Mouse (Mus musculus): ENCODE results near the gene Gm3409.
"Not testable (repeated sequence)": the region's sequence is repeated elsewhere in the genome, so short reads cannot be mapped to it uniquely, and the experiment has no call there.

The Gm3409 gene

DNA sequence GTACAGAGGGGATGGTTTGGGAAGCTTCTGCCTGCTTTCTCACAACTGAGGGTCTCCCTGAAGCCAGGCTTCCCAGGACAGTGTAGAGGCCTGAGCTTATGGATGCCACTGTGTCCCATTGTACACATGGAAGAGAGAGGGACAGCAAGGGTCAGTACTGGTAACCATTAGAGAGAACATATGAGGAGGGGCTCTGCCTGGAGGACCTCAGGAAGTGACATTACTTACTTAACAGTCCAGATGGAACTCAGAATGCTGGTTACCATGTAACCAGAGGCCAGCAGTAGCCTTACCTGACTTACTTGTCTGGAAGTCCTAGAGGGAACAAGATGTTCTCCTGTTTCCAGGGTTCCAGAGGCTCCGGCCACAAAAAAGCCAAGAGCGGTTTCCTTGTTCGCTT lies at the start of gene Gm3409:
Gene Gm3409, plus strand, starts transcription at position 301 of the 400 bp plus-strand sequence.
- not testable (repeated sequence) for DNase-seq (ENCODE audit: low spot score)

DNA sequence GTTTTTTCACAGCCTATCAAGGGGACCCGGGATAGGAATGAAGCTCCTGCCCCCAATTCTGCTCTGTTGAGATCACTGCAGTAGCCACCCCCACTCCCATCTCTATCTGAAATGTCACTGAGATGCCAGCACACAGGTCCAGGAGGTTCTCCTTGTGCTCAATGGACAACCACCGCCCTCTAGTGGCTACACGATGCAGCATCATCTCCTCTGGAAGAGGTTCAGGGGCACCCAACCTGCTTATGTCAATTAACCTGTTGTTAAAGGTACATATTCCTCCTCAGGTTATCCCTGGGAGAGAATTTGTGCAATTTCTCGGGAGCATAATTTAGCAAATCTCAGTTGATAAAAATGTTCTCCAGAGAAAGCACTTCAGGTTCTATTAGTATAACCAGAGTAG lies 48.5 kb upstream of the Gm3409 start:
- DNase-seq (ENCODE audit: low spot score), result not testable (repeated sequence)

DNA sequence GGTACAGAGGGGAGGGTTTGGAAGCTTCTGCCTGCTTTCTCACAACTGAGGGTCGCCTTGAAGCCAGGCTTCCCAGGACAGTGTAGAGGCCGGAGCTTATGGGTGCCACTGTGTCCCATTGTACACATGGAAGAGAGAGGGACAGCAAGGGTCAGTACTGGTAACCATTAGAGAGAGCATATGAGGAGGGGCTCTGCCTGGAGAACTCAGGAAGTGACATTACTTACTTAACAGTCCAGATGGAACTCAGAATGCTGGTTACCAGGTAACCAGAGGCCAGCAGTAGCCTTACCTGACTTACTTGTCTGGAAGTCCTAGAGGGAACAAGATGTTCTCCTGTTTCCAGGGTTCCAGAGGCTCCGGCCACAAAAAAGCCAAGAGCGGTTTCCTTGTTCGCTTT lies 46.4 kb upstream of the Gm3409 start, which contains the start of gene Gm6370:
Gene Gm6370, plus strand, starts transcription at position 301 of the 400 bp plus-strand sequence.
- DNase-seq (ENCODE audit: low spot score), result not testable (repeated sequence)

DNA sequence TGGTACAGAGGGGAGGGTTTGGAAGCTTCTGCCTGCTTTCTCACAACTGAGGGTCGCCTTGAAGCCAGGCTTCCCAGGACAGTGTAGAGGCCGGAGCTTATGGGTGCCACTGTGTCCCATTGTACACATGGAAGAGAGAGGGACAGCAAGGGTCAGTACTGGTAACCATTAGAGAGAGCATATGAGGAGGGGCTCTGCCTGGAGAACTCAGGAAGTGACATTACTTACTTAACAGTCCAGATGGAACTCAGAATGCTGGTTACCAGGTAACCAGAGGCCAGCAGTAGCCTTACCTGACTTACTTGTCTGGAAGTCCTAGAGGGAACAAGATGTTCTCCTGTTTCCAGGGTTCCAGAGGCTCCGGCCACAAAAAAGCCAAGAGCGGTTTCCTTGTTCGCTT lies 35.3 kb upstream of the Gm3409 start, which contains the start of gene 4930449I24Rik:
Gene 4930449I24Rik, plus strand, starts transcription at position 301 of the 400 bp plus-strand sequence.
- not testable (repeated sequence) for DNase-seq (ENCODE audit: low spot score)

DNA sequence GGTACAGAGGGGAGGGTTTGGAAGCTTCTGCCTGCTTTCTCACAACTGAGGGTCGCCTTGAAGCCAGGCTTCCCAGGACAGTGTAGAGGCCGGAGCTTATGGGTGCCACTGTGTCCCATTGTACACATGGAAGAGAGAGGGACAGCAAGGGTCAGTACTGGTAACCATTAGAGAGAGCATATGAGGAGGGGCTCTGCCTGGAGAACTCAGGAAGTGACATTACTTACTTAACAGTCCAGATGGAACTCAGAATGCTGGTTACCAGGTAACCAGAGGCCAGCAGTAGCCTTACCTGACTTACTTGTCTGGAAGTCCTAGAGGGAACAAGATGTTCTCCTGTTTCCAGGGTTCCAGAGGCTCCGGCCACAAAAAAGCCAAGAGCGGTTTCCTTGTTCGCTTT lies 23.6 kb upstream of the Gm3409 start, which contains the start of gene Gm3402:
Gene Gm3402, plus strand, starts transcription at position 301 of the 400 bp plus-strand sequence.
- DNase-seq (ENCODE audit: low spot score), result not testable (repeated sequence)

DNA sequence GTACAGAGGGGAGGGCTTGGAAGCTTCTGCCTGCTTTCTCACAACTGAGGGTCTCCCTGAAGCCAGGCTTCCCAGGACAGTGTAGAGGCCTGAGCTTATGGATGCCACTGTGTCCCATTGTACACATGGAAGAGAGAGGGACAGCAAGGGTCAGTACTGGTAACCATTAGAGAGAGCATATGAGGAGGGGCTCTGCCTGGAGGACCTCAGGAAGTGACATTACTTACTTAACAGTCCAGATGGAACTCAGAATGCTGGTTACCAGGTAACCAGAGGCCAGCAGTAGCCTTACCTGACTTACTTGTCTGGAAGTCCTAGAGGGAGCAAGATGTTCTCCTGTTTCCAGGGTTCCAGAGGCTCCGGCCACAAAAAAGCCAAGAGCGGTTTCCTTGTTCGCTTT lies 11.9 kb upstream of the Gm3409 start, which contains the start of gene Gm3404:
Gene Gm3404, plus strand, starts transcription at position 301 of the 400 bp plus-strand sequence.
- not testable (repeated sequence) for DNase-seq (ENCODE audit: low spot score)

DNA sequence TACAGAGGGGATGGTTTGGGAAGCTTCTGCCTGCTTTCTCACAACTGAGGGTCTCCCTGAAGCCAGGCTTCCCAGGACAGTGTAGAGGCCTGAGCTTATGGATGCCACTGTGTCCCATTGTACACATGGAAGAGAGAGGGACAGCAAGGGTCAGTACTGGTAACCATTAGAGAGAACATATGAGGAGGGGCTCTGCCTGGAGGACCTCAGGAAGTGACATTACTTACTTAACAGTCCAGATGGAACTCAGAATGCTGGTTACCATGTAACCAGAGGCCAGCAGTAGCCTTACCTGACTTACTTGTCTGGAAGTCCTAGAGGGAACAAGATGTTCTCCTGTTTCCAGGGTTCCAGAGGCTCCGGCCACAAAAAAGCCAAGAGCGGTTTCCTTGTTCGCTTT lies 18.4 kb downstream of the Gm3409 start, which contains the start of gene Gm3415:
Gene Gm3415, plus strand, starts transcription at position 301 of the 400 bp plus-strand sequence.
- not testable (repeated sequence) for DNase-seq (ENCODE audit: low spot score)

DNA sequence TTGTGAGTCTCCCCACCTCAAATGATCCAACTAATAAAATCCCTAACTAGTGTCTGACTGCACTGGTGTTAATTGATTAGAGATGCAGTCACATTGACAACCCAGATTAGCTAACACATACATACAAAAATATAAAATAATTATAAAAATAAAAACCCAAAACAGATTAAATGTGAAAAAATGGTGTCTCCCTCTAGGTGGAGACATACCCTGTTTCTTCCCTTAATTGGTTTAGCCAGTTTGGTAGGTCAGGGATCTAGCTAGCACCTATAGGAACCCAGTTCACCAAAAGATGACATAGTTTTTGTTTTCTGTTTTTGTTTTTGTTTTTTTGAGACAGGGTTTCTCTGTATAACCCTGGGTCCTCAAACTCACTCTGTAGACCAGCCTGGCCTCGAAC lies 26.8 kb downstream of the Gm3409 start:
- no peak for DNase-seq (ENCODE audit: low spot score)

DNA sequence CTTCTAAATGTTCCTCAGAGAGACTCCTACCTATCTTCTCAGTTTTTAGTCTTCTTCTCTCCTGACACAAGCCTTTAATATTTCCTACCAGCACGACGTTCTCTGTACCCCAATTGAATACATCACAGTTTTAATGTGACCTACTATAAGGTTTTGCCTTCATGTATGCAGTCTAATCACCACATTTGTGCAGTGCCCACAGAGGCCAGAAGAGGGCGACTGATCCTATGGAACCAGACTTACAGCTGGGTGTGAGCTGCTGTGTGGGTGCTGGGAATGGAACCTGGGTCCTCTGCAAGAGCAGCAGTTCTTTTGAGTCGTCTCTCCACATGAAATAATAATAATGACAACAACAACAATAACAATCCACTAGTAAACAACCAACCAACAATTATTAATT lies 29.6 kb downstream of the Gm3409 start:
- no peak for DNase-seq (ENCODE audit: low spot score)

DNA sequence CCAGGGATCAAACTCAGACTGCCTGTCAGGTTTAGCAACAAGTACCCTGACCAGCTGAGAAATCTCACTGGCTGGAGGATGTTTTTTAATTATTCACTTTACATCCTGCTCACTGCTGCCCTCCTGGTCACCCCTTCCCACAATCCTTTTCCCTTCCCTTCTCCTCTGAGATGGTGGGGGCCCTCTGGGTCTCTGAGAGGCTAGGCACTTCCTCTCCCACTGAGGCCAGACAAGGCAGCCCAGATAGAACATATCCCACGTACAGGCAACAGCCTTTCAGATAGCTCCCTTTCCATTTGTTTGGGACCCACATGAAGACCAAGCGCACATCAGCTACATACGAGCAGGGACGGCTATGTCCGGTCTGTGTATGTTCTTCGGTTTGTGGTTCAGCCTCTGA lies 32.7 kb downstream of the Gm3409 start:
- not testable (repeated sequence) for DNase-seq (ENCODE audit: low spot score)

DNA sequence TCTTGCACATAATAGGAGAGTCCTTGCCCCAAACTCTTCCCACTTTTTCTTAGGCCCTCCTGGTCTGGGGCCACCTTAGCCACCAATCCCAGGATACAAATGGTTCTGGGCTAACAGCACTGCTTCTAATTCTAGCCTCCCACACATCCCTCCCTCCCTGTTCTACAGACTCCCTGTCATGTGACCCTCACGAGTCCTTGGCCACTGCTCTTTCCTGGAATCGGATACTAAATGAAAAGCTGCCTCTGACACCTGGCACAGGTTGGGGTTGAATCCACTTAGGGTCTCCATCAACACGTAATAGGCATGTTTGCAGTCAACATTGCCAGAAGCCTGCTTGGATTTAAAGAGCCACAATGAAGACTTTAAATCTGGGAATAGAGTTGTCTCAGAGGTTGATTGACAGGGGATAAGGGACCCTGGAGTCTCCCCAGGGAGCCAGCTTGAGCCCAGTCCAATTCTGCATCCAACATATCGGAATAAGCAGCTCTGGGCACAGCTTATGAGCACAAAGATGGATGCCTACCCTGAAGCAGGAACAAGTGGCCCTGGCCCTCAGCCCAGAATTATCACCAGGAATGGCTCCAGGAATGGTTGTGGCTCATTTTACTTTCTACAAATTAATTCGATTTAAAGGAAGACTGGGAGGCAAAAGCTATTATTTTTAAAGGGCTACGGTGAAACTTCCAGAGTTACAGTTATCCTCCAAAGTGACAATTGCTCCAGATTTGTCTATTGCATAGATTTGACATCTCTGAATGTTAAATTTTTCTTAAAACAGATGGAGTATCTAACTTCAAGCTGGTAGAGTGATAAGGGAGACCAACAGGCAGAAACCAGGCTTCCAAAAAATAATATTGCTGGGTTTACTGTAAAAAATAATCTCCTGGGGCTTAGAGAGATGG lies 34.6 kb downstream of the Gm3409 start:
- DNase-seq (ENCODE audit: low spot score), result not testable (repeated sequence)

DNA sequence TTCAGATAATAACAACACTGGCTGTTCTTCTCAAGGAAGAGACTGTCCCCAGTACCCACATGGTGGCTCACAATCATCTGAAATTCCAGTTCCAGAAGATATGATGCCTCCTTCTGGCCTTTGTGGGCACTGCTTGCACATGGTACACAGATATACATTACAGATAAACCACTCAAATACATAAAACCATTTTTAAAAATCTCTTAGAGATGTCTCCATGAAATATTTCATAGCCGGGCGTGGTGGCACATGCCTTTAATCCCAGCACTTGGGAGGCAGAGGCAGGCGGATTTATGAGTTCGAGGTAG lies 35.2 kb downstream of the Gm3409 start:
- not testable (repeated sequence) for DNase-seq (ENCODE audit: low spot score)

DNA sequence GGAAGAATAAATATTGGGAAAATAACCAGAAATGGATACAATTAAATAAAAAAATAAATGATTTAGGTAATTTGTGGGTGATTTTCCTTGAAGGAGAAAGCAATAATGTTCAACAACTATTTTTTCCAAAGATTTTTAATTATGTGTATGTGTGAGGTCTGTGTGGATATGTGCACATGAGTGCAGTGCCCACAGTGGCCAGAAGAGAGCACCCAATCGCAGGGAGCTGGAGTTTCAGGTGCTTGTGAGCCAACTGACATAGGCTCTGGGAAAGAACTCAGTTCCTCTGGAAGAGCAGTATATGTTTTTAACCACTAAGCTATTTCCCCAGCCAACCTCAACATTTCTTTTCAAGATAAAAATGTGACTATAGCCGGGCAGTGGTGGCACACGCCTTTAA lies 39.2 kb downstream of the Gm3409 start:
- no peak for DNase-seq (ENCODE audit: low spot score)

DNA sequence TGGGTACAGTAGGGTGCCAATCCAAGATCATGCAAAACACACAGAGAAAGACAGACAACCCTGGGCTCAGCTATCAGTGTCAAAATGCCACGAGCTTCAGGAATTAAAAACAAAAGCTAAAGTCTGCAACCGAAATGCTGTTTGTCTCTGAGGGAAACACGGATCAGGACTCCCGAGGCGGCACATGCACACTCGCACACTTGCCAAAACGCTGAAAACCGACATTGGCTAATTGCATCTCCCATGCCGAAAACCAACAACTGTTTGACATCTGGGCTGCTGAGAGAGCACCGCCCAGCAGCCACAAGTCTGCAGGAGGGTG lies 46.7 kb downstream of the Gm3409 start:
- DNase-seq (ENCODE audit: low spot score), result no peak

DNA sequence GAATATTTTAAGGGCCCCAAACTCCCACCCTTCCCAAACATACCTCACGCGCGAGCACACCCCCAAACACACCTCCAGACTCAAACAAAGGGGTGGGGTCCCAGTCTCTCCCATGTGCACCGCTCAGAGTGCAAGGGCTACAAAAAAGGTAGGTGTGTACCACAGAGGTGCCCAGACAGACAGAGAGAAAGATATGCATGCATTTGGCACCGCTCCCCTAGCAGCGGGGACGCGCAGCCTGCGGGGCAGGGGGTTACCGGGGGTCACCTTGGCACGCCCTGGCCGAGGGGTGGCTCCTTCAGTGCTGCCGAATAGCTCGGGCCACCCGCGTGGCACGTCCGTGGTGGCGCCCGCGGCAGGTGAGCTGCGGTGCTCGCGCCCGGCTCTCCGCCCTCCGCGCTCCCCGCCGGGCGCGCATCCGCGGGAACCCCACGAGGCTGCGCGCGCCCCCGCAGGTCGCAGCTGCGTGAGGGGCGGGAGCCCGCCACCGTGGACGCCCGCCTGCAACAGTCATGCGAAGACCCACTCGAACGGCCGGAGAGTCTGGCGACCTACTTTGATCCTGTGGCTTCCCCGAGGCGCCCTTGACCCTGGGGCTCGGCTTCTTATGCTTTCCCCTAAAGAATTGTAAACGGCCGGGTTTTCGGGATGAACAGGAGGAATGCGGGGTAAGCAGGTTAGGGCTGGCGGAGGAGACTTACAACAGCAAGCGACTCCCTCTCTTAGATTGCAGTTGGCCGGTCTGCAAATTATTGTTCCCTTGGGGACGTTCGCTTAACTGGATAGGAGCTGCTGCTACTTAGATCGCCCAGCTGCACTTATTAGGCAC lies 47.2 kb downstream of the Gm3409 start, which contains the start of gene Gpr12:
Gene Gpr12, minus strand, starts transcription at position 762 of the 829 bp plus-strand sequence.
- no peak for DNase-seq (ENCODE audit: low spot score)

DNA sequence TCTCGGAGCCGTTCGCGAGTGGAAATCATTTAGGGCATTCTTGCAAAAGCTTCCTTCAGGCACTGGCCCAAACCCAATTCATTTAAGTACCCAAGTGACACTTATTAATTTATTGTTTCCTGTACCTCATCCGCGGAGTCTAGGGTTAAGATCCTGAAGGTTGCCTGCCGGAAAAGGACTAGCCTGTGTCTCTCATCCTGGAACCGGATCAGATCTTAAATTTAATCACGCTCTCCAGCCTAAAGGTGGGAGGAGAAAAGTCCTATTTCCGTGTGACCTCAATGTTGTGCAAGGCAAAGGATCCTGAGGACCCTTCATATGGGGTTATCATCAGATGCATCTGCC lies 47.8 kb downstream of the Gm3409 start:
- DNase-seq (ENCODE audit: low spot score), result no peak

DNA sequence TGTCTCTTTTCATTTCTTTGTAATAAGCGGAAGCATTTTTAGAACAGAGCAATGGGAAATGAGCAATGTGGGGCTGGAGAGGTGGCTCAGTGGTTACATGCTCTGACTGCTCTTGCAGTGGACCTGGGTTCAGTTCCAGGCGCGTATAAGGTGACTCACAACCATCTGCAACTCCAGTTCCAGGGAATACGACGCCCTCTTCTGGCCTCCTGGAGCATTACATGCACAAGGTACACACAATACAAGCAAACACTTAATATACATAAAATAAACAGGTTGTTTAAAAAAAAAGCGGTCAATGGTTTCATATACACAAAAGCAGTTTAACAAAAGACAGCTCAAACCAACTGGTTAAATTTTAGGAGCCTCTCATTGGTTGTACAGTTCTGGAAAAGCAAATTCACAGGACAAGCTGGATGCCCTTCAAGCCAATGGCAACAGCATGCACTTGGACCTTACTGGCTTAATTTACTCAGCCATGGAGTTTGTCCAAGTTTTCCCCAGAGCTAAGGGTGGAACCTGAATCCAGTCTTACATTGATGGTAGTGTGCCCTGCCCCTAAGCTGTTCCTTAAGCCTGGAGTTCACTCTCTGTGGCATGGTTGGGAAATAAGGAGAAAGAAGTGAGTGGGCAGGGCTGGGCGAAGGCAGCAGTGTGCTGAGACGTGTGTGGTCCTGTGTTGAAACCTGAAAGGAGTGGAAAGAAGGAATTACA lies 49.1 kb downstream of the Gm3409 start:
- DNase-seq (ENCODE audit: low spot score), result no peak

Data from lung, postnatal 25 days (tissue).